In the genomic region with DNA sequence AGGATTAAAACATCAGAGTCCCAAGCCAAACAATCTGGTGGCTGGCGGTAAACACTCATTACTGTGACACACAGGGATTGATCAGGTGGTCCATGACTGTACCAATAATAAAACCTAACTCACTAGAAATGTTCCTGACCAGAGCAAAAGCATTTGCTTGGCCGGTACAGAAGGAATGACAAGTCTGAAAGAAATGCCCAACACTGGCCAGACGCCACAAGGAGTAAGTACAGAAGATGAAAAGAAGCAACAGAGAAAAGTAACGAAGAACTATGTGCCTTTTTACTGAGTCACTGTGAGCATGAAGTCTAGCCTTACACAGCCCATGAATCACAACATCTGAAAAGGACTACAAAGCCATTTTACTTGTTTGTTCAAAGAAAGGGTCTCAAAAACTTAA, we compare ENCODE assay signal across 18 mouse cellular contexts.
"Had no signal": no experiment of that assay in that cellular context is flagged by ENCODE, and none has a peak within 500 bp of the region (broad histone marks: within the 10 kb centered on the region; RNA-seq: fewer than 3 reads in every experiment).

No protein-coding gene starts in this region.

- DNase-seq: kidney, adult 8-10 months; kidney, postnatal 14 days; kidney, postnatal 4 days; liver, embryonic 13.5 days; lung, adult 2 months; lung, postnatal 10 days; lung, postnatal 36 days; right cerebral cortex, postnatal 14 days; right cerebral cortex, postnatal 4 days; thymus, adult 2 months; thymus, postnatal 14 days; thymus, postnatal 4 days had no signal

- H3K27ac ChIP-seq: liver, embryonic 13.5 days; midbrain, embryonic 10.5 days; neural tube, embryonic 12.5 days; neural tube, embryonic 15.5 days; stomach, postnatal 0 days had no signal

- H3K27me3 ChIP-seq: liver, embryonic 13.5 days; megakaryocyte, embryonic 14.5 days; midbrain, embryonic 13.5 days; neural tube, embryonic 12.5 days; neural tube, embryonic 15.5 days had no signal

- H3K4me2 ChIP-seq: liver, embryonic 13.5 days; midbrain, embryonic 13.5 days; neural tube, embryonic 12.5 days; neural tube, embryonic 15.5 days had no signal

- H3K36me3 ChIP-seq: midbrain, embryonic 10.5 days; midbrain, embryonic 13.5 days; neural tube, embryonic 12.5 days; neural tube, embryonic 15.5 days had no signal

- H3K9ac ChIP-seq: liver, embryonic 13.5 days; midbrain, embryonic 13.5 days; neural tube, embryonic 12.5 days; neural tube, embryonic 15.5 days had no signal

- ATAC-seq: midbrain, embryonic 13.5 days had no signal

- H3K9me3 ChIP-seq: liver, embryonic 13.5 days; megakaryocyte, embryonic 14.5 days; midbrain, embryonic 10.5 days; midbrain, embryonic 13.5 days; neural tube, embryonic 12.5 days; neural tube, embryonic 15.5 days had no signal

- H3K4me3 ChIP-seq: liver, embryonic 13.5 days; megakaryocyte, embryonic 14.5 days; midbrain, embryonic 10.5 days; midbrain, embryonic 13.5 days; neural tube, embryonic 12.5 days; neural tube, embryonic 15.5 days had no signal
